Mouse (Mus musculus): ENCODE measurements at regions not wholly inside any gene's neighbourhood (a gene's known extent, or its start where the extent isn't known, plus 50 kb on each side); places are given as distances from the start of the nearest gene placed in this dataset.

DNA sequence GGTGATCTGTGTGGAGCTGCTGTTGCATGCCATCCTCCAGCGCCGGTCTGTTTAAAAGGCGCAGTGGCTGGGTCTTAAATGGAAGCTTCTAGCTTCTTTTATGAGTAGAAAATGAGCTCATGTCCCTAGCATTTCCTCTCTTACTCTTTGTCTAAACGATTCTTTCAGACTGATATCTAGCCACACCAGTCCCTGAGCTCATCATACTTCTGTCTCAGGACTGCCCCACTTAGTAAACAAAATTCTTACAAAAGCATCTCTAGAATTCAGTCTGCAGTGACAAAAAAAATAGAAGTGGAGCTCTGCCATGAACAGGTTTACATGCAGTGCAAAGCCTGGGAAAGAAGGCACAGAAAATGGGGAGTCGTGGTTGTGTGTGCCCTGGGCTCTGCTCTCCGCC lies 150.2 kb upstream of the Ccn2 start:
- ATAC-seq, result no peak

DNA sequence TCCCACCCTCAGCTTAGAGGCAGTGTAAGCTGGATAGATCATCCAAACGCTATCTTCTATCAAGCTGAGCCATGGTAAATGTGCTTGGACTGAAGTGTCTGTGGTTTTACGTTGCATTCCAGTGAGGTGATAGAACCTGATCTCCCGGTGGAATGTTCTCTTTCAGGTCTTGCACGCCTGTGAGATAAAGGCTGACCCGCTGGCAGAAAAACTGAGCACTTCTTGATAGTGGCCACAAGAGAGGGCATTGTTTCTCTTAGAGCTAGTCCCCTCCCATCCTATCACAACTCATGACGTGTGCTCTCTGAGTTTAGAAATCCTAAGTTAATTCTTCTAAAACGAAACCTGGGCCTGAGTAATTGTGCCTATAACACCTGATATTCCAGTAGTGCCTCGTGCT lies 149.1 kb upstream of the Ccn2 start:
- no peak for ATAC-seq

DNA sequence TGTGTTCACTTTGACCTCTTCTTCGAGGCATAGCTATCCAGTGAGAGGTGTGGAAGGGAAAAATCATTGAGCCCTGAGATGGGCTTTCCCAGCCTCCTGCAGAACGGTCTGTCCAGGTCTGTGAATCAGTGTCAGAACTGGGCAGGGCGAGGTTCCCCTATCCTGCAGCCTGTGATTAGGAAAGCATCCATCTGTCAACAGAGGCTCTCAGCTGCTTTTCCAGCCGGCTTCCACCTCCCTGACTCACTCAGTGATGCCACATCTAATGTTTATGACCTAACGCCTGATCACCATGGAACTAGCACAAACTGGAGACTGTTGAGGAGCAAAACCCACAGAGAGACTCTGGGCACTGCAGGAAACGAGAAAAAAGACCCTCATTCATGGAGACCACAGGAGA lies 148.1 kb upstream of the Ccn2 start:
- no peak for ATAC-seq

DNA sequence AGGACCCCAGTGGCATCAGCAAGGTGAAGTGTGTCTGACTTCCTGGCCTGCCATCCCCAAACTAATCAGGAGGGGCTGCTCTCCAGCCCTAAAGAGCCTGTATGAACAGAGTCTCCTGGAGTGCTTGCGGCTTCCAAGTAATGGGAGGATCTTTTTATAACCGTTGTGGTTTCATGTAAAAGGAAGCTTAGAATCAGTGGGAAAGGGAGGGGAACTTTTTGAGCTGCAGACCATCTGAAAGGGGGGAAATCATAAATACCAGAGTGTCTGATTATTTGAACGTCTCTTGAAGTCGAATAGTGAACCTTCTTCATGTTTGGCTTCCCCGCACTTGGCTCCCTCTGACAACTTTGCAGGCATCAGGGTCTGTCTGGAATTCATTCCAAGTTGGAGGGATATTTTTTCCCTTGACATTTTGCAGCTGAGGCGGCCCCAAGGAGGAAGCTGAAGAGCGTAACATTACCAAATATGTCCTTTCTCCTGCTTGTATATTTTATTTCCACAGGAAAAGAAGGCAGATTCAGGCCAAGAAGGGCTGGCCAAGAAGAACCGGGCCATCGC lies 147.2 kb upstream of the Ccn2 start:
- no peak for ATAC-seq

DNA sequence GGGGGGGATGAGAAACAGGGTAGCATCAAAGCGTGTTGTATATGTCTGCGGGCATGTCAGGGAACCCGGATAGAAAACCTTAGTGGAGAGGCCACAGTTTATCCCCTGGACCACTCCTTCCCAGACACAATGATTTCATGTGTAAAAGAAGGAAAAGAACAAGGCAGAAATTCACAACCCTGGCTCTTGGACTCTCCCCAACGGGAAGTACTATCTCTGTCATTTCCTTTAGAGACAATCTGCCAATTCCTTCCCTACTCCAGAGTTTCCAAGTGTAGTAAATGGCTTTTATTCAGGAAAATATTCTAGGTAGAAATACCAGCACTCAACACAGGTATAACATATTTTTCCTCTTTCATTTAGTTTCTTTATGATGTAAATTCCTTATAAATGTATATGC lies 141.7 kb upstream of the Ccn2 start:
- ATAC-seq, result no peak

DNA sequence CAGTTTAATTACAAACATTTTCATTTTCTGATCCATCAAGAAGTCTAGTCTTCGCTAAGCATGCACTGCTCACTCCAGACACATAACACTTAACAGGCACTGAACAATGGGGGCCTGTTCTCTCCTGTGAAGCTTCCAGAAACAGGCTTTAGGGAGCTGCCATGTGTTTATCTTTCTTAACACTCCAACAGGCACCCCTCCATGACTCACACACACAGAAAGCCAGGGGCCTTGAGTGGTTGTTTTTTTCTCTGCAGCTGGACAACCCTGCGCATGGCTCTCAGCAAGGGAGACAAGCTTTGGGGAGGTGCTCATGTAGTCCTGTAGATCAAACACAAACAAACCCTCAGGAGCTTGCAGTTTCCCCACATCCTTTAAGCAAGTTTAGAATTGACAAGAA lies 136.6 kb upstream of the Ccn2 start:
- peak; percentile 25 for ATAC-seq

DNA sequence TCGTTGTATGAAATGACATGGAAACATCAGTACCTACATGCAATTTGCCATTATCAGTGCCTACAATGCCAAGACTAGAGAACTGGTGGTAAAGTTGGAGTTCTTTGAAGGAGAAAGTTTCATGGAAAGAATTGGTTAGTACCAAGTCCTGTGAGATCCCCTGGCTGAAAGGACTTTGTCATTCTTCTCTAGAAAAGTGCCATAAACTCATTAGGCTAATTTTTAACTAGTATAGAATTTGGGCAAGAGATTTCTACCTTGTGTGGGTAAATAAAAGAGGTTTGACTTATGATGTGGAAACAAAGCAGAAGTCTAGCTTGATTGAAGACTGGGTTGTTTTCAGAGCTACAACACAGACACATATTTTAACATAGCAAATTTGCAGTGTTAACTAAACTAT lies 131.4 kb upstream of the Ccn2 start:
- no peak for ATAC-seq

DNA sequence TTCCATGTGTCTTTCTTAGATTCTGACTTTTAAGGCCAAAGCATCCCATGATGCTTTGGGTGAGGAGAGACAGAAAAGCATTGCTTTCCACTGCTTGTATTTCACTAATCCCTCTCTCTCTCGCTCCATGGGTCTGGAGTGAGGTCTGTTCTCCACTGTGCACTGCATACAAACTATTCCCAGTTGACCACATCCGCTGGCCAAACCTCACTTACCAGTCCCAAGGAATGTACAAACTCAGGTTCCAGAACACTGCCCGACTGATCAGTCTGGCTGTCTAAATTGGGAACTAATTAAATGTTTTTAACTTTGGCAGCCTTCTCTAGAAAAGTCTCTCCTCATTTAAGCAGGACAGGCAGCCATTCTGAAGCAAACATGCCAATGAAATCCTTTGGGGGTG lies 130.9 kb upstream of the Ccn2 start:
- ATAC-seq, result no peak

DNA sequence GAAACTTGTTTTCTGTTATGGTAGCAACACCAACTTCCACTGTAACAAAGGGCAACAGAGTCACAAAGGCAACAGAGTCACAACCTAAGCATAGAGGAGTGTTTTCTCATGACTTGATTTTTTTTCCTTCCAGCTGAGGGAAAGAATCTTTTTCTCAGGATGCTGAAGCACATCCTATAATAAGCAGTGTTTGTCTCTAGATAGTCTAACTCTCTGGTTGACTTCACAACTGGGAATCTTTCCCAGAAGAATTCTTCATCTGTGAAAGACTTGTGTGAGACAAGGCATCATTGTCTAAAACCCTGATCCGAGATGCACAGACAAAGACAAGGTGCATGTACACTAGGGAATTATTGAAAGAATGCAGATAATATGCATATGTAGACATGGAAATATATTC lies 125.5 kb upstream of the Ccn2 start:
- no peak for ATAC-seq

DNA sequence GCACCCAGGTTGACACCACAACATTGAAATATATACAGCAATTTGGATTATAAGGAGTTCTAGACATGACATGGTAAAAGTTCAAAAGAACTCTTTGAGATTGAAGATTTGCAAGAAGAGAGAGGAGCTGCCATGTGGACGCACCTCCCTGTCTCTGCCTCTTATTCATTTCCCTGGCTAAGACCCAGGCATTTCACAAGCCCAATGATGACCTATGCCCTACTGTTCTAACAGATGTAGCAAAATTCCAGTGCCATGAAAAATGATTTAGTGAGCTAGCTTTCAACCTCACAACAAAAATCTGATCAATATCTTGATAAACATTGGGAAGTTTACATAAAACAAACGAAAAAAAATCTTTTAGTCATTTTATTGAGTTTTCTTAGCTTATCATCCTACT lies 123.7 kb upstream of the Ccn2 start:
- no peak for ATAC-seq

DNA sequence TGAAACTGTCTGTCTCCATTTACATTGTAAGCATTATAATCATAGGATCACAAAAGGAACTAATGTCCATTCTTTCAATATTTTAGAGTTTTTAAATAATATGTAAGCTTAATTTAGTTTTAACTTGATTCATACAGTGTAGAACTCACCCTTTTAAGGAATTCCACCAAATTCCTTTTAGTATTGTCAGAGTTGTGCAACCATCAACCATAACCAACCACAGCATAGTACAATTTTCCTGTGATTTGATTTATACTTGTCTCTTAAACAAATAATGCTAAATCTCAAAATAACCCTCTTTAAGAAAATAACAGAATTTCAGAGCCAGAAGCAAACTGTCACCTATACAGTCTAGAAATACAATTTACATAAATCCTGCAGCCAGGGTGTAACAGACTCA lies 119.0 kb upstream of the Ccn2 start:
- ATAC-seq, result no peak

DNA sequence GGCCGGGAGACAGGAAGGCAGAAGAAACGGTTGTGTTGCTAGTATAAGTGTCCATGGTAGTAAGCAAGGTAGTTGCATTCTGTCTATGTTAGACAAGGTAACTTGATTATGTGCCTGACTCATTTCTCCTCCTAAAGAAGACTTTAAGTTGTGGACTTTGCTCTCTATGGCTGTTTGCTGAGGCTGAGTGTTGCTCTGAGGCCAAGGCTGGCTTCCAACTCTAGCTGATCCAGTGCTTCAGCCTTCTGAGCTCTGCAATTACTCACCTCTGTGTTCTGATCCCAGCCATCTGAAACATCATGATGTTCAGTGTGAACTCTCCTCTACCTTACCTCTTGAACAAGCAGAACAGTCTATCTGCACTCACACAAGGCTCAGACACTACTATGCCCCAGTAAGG lies 116.7 kb upstream of the Ccn2 start:
- no peak for ATAC-seq

DNA sequence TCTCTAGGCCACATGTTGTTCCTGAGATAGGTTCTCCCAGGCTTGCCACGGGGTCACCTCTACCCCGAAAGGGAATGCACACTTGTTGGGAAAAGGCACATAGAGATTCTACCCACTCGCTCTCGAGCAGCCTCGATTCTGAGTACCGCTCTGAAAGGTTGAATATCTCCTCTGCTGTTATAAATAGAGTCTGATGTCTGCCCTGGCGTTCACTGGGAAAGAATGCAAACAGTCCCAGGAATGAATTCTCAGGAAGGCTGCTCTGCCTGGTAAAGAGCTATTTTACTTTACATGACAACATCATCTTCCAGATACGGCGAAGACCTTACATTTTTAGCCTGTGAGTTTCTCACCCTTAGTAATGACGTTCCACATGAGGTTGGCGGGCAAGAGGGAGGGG lies 116.1 kb upstream of the Ccn2 start:
- no peak for ATAC-seq

DNA sequence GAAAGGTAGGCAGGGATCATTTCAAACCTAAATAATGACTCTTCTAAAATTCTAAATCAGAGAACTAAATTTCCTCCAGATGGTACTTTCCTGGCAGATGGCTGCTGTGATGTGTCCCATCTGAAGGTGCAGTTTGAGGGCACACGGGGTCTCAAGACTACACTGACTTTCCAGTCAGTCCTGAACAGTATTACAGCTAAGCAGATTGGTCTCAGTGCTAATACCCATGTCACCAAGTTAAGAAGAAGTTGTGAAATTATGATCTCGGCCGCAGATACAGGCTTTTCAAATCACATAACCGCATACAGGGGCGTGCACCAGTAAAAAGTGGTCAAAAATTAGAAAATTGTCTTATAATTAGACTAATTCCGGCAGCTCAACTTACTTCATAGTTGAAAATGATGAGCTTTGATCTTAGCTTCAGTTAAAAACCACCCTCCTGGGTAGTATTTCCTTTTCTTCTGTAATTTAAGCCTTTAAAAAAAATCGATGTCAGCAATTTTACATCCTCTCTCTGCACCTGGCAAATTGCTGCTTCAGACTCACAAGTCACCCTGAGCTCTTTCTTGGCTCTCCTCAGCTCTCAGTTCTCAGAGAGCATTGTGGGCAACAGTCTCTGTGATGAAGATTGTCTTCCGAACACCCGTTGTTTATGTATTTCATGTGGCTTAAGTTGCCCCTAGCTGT lies 113.2 kb upstream of the Ccn2 start:
- ATAC-seq, result peak; percentile 92

DNA sequence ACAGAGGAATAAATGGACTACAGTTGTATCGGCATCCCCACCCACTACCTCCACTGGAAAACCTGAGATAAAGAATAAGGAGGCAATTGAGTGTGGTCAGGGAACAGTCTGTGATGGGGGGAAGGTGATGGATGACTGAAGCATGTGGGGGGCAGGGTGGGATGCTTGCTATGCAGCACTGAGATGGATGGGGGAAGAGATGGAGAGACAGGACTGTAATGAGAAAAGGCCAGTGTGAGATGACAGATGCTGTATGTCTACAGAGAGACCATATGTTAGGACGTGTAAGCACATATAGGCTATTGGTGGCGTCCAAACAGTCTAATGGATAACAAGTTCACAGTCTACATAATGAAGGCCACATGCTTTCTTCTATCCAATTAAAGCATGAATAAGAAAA lies 112.2 kb upstream of the Ccn2 start:
- no peak for ATAC-seq

DNA sequence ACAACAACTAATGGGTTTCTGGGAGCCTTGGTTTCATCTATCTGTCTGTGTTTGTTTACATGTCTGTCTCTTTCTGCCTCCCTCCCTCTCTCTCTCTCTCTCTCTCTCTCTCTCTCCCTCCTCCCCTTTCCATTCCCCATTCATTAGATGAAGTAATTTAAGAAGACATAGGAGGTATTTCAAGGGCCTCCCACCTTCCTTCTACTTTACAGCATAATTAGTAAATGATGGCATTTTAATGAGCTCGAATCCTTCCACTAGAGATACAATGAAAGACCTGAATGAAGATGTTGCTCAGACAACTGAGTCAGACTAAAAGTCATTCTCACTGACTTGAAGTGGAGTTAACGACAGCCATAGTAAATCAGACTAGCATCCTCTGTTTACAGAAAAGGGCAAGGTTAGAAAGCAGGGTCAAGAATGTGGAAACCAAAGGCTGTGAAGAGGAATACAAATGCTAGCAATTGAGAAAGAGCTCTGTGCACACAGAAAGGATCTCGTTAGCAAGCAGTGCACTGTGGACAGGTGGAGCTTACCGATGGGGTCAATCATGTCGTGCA lies 111.1 kb upstream of the Ccn2 start:
- ATAC-seq, result no peak

DNA sequence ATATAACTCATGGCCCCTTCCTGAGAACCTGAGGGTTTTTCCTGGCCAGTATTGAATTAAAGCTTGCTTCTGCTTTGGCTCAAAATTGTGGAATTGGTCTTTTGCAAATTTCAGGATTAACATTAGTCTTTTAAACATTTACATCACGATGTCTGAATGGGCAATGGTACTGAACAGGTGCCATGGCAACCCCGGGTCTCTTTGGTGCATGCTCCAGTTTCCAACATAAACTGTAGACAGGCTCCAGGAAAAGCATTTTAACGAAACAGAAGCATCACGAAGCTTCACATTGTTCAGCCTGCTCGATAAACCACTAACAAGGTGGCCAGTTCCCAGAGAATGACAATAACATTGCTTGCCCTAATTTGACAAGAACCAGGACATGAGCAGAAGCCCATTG lies 109.8 kb upstream of the Ccn2 start:
- no peak for ATAC-seq

DNA sequence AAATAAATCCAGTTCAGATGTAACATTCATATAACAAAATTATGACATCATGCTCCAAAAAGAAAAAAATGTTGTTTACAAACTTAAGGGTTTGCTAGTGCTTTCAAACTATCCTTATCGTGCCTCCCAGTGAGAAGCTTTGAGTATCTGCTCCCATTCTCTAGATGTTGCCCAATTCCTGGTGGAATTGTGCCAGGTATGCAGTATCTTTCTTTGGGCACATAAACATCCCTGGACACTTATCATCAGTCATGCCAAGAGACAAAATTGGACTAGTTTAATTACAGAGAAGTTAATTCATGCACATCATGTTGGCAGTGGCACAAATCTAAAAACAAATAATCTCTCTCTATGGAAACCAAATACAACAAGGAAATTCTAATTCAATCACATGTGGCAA lies 109.0 kb upstream of the Ccn2 start:
- ATAC-seq, result no peak

DNA sequence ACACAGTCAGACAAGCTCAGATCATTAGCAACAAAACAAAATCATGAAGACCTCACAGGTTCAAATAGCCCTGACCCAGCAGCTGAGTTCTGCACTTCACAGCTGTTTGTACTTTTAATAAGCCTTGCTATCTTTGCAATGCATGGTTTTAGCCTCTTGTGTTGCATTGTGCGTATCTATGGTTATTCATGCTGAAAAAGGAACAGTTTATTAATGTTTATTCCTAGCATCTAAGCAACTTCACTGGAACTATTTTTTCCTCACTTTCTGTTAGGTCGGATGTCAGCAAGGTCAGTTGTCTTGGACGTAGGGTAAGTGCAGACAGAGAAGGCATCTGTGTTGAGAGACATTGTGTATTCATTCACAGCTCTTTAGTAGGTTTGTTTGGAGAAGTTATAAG lies 107.3 kb upstream of the Ccn2 start:
- no peak for ATAC-seq

DNA sequence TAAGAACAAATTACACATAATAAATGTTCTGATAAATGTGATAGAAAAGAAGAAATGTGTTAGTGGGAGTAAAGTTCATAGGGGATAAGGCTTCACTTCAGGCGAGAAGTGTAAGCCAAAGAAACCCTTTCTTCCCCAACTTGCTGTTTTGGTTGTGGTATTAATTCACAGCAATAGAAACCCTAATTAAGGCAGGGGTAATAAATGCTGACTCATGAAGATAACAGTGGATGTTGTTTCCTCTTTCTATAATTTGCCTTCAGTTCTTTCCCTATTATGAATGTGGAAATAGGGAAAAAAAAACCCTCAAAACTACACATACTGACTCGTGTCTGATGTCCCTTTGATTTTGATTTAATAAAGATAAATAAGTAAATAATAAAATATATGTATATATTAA lies 104.8 kb upstream of the Ccn2 start:
- ATAC-seq, result no peak

DNA sequence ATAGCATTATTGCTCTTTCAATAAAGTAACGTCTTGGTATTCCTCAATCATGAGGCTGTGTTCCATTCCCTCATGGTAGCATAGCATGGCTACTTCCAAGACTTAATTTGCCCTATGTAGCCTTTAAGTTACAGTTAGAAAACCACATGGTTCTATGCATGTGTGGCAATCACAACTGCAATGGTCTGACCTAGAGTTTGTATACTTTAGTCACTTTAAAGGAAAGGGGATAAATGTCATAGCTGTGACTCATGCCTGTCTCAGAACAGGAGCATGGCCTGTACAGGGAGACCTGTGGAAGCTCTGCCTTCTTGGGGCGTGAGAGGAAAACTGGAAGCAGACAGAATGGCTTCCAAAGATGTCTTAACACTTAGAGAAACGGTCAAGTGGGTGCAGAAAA lies 103.4 kb upstream of the Ccn2 start:
- ATAC-seq, result no peak

DNA sequence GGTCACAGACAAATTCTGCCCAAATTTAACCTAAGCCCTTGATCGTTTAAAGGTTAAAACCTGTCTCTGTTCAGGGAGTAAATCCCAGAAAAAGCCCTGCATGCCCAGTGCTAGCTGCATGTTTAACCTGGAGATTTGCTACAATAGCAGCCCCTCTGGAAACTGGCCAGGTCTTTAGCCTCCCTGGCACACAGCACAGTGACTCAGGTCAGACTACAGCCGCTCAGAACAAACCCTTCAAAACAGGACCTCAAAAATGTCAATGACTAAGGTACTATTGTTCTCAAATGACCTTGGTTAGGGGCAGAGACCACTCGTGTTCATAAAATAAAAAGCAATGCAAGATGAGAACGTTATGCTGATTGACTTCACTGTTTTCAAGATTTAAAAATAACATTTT lies 101.8 kb upstream of the Ccn2 start:
- ATAC-seq, result no peak

DNA sequence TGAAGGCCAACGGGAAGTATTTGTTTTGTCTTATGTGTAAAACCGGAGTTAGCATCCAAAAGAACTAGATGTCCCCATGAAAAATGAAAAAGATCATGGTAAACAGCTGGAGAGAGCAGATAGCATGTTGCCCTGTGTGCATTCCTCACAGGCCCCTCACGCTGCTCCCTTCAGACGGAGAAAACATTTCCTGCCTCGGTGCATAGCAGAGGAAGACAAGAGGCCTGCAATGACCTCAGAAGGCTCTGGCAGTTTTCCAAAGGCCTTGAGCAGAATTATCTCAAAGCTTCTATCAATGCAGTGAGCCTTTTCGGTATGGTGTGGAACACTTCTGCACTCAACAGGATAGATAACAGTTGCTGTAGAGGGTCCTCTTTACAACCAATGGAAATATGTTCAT lies 101.3 kb upstream of the Ccn2 start:
- no peak for ATAC-seq

DNA sequence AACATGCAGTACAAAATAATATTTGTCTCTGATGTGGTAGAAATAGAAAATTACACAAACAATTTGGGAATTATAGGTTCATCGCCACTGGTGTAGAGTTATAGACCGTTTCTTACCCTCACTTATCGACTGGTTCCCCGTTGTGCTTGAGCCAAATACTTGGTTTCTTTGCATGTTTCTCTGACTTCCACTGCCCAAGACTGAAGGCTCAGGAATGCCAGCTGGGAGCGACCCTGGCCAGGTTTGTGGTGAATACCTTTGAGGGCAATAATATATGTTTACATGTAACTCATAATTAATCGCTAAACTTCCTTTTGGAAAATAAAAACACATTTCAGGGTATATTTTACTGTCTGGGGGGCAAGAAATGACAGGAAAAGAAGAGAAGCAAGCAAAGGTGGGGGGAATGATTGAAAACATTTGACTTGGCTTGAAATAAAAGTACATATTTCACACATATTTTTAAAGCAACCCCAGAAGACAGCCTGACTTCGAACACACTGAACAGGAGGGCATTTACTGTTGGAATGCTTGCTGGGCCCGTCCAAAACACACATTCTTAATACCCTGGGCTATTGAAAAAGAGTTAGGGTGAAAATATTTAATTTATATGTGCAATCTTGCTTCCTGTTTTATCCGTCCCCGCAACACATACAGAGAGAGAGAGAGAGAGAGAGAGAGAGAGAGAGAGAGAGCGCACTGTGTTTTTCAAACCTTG lies 75.3 kb upstream of the Ccn2 start:
- ATAC-seq, result no peak

Measured in inflammation-experienced regulatory T-cells, adult 6 months (primary cell).